Mouse (Mus musculus) olfactory bulb, adult 2 months (tissue): Measurements from ENCODE around the gene Eloa.

Experiments used
- CTCF ChIP-seq: fragments of 200-500 bp; IDR thresholded peaks from 2 replicates; pipeline ENCODE4 v1.5.1; 2012; ENCODE audit warnings: low read depth, mild to moderate bottlenecking, low read length, moderate library complexity; ENCODE audit not compliant: insufficient read depth
- POLR2A ChIP-seq: fragments of 200-500 bp; IDR thresholded peaks from 2 replicates; pipeline ENCODE4 v1.6.1; 2012; ENCODE audit warnings: mild to moderate bottlenecking, low read depth, low read length, moderate library complexity; ENCODE audit not compliant: insufficient read depth

DNA sequence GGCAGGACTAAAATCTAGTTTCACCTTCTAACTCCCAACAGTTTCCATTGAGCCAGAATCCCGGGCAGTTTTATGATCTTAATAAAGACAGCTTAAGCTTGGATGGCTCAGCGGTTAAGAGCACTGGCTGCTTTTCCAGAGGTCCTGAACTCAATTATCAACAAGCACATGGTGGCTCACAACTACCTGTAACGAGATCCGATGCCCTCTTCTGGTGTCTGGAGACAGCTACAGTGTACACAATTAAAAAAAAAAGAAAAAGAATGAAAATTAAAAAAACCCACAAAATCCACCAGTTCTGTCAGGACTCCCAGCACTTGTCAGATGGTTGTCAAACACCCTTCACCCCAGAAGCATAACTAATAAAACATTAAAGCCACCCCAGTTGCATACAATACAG is 26.1 kb upstream of the Eloa start:
- TF ChIP-seq CTCF (no peak), POLR2A (no peak)
